Mouse (Mus musculus): ENCODE results near the gene Adra2b.

- TF ChIP-seq CTCF (IDR thresholded peaks at IDR 0.05; ENCODE audit: borderline replicate concordance, control insufficient read depth, extremely low read depth, insufficient read depth, low read length, poor library complexity) (no peak), POLR2A (IDR thresholded peaks at IDR 0.05; ENCODE audit: control insufficient read depth, extremely low read depth, insufficient read depth, low read length, poor library complexity) (no peak)
Observed at GRCm38 (mm10) chr2:127322671-127323285, 40.2 kb upstream of the Adra2b start.

Measured in thymus, adult 2 months (tissue).